Mouse (Mus musculus) neural tube, embryonic 15.5 days (tissue): ENCODE results near the gene Dynll2. TPM values are rescaled to one million over a fixed set of nuclear protein-coding genes. Genes with fewer than 3 reads are reported as not detected.

Experiments
- ATAC-seq: fragments of 200-750 bp; cut with Nextera tagmentation; 2 replicates; pipeline ENCODE4 v1.8.0; 2017; ENCODE audit warnings: mild to moderate bottlenecking, moderate TSS enrichment, moderate library complexity; ENCODE audit not compliant: low FRiP score
- H3K27ac ChIP-seq: fragments of 300-500 bp; sonication (generic); replicated peaks from 2 replicates; pipeline ENCODE4 v1.5.1; 2015; ENCODE audit warnings: mild to moderate bottlenecking, inconsistent platforms
- H3K27me3 ChIP-seq: fragments of 300-500 bp; sonication (generic); replicated peaks from 2 replicates; pipeline ENCODE4 v1.6.1; 2015; ENCODE audit warnings: inconsistent platforms
- H3K36me3 ChIP-seq: fragments of 300-500 bp; sonication (generic); 2 replicates; pipeline ENCODE4 v1.6.1; 2015; ENCODE audit warnings: inconsistent platforms
- H3K4me1 ChIP-seq: fragments of 300-500 bp; sonication (generic); 2 replicates; pipeline ENCODE4 v1.6.1; 2015; ENCODE audit warnings: inconsistent platforms
- H3K4me2 ChIP-seq: fragments of 300-500 bp; sonication (generic); 2 replicates; pipeline ENCODE4 v1.6.1; 2015; ENCODE audit warnings: inconsistent platforms, mild to moderate bottlenecking, moderate library complexity
- H3K4me3 ChIP-seq: fragments of 300-500 bp; sonication (generic); replicated peaks from 2 replicates; pipeline ENCODE4 v1.5.1; 2015; ENCODE audit warnings: mild to moderate bottlenecking, inconsistent platforms
- H3K9ac ChIP-seq: fragments of 300-500 bp; sonication (generic); replicated peaks from 2 replicates; pipeline ENCODE4 v1.6.1; 2015; ENCODE audit warnings: mild to moderate bottlenecking, inconsistent platforms
- H3K9me3 ChIP-seq: fragments of 300-500 bp; sonication (generic); replicated peaks from 2 replicates; pipeline ENCODE4 v1.6.1; 2016; ENCODE audit warnings: inconsistent platforms
- WGBS: fragments of 180-500 bp; shearing (Covaris S2); methylation state at CpG from one replicate; pipeline ENCODE4 v1.1.7; 2015; ENCODE audit warnings: mixed read lengths; 5-methylcytosine and 5-hydroxymethylcytosine counted together
- polyA plus RNA-seq: library from polyadenylated mRNA; unstranded; fragments of >200 nt; fragmentation: Nextera tagmentation; extraction: Ambion mirVana; gene quantifications from 2 replicates; pipeline ENCODE4 v1.2.1, GENCODE M21; 2015

Dynll2 gene
- 57.6 and 76.0 TPM in 2 replicates for polyA plus RNA-seq

GRCm38 (mm10) chr11:87986831-87987793, at the start of gene Dynll2:
TSS of gene Dynll2 (minus strand) at chr11:87987533.
- Histone ChIP-seq H3K36me3 (peaks cover 17% of the 10 kb centered on the region), H3K27ac (peak within 1 kb of the TSS; percentile 97), H3K9ac (peak within 1 kb of the TSS; percentile 98), H3K4me2 (peak within 1 kb of the TSS; percentile 94), H3K4me3 (peak within 1 kb of the TSS; percentile 100), H3K9me3 (no peaks in the 10 kb centered on the region), H3K27me3 (no peaks in the 10 kb centered on the region), H3K4me1 (peaks cover 45% of the 10 kb centered on the region)
- ATAC-seq = peak; percentile 95
- WGBS = under 1% methylated on average over 99 of the region's 107 CpGs

GRCm38 (mm10) chr11:88036761-88037251, 49.5 kb upstream of the Dynll2 start:
- no peak overlapping the region for H3K27ac ChIP-seq
- H3K4me2 ChIP-seq = no peak overlapping the region
- no peak overlapping the region for H3K4me3 ChIP-seq
- no peaks in the 10 kb centered on the region for H3K9me3 ChIP-seq
- no peak overlapping the region for H3K9ac ChIP-seq
- H3K27me3 ChIP-seq = no peaks in the 10 kb centered on the region
- 60% methylated on average over 10 of the region's 10 CpGs for WGBS
- H3K36me3 ChIP-seq = no peaks in the 10 kb centered on the region
- H3K4me1 ChIP-seq = 0 out of 2 replicates have a peak, but pooled peaks cover 3% of the 10 kb centered on the region
- ATAC-seq = no peak

- Histone ChIP-seq H3K4me3 (no peak overlapping the region), H3K36me3 (no peaks in the 10 kb centered on the region), H3K9ac (no peak overlapping the region), H3K4me2 (no peak overlapping the region), H3K9me3 (no peaks in the 10 kb centered on the region), H3K27me3 (no peaks in the 10 kb centered on the region), H3K27ac (no peak overlapping the region), H3K4me1 (0 out of 2 replicates have a peak, but pooled peaks cover 3% of the 10 kb centered on the region)
- 71% methylated on average over 7 of the region's 7 CpGs for WGBS
- ATAC-seq = no peak
Observed at GRCm38 (mm10) chr11:88035970-88036369, 48.6 kb upstream of the Dynll2 start.

GRCm38 (mm10) chr11:88031753-88032152, 44.4 kb upstream of the Dynll2 start:
- Histone ChIP-seq H3K4me1 (peaks cover 11% of the 10 kb centered on the region), H3K36me3 (no peaks in the 10 kb centered on the region), H3K4me2 (no peak overlapping the region), H3K9me3 (no peaks in the 10 kb centered on the region), H3K4me3 (no peak overlapping the region), H3K27me3 (no peaks in the 10 kb centered on the region), H3K27ac (no peak overlapping the region), H3K9ac (no peak overlapping the region)
- 67% methylated on average over 5 of the region's 5 CpGs for WGBS
- no peak for ATAC-seq

GRCm38 (mm10) chr11:88030836-88031235, 43.5 kb upstream of the Dynll2 start:
- no peaks in the 10 kb centered on the region for H3K9me3 ChIP-seq
- 88% methylated on average over 2 of the region's 2 CpGs for WGBS
- no peak overlapping the region for H3K27ac ChIP-seq
- no peaks in the 10 kb centered on the region for H3K36me3 ChIP-seq
- no peak for ATAC-seq
- H3K4me3 ChIP-seq = no peak overlapping the region
- no peaks in the 10 kb centered on the region for H3K27me3 ChIP-seq
- no peak overlapping the region for H3K4me2 ChIP-seq
- no peak overlapping the region for H3K9ac ChIP-seq
- H3K4me1 ChIP-seq = peaks cover 10% of the 10 kb centered on the region

- Histone ChIP-seq H3K9me3 (no peaks in the 10 kb centered on the region), H3K36me3 (no peaks in the 10 kb centered on the region), H3K9ac (no peak overlapping the region), H3K27me3 (no peaks in the 10 kb centered on the region), H3K4me3 (no peak overlapping the region), H3K4me2 (no peak overlapping the region), H3K4me1 (peaks cover 10% of the 10 kb centered on the region), H3K27ac (no peak overlapping the region)
- no peak for ATAC-seq
- 90% methylated on average over 7 of the region's 7 CpGs for WGBS
Observed at GRCm38 (mm10) chr11:88030219-88030618, 42.9 kb upstream of the Dynll2 start.

- no peaks in the 10 kb centered on the region for H3K27me3 ChIP-seq
- H3K27ac ChIP-seq = no peak overlapping the region
- H3K4me1 ChIP-seq = peaks cover 10% of the 10 kb centered on the region
- no peak overlapping the region for H3K9ac ChIP-seq
- WGBS = 11% methylated on average over 16 of the region's 16 CpGs
- H3K4me2 ChIP-seq = 0 out of 2 replicates have a peak overlapping the region, but pooled peaks have one; percentile 5
- H3K4me3 ChIP-seq = no peak overlapping the region
- ATAC-seq = no peak
- no peaks in the 10 kb centered on the region for H3K9me3 ChIP-seq
- no peaks in the 10 kb centered on the region for H3K36me3 ChIP-seq
Observed at GRCm38 (mm10) chr11:88028193-88028684, 40.9 kb upstream of the Dynll2 start.

GRCm38 (mm10) chr11:88027391-88028035, 40.2 kb upstream of the Dynll2 start:
- Histone ChIP-seq H3K9ac (no peak overlapping the region), H3K27me3 (no peaks in the 10 kb centered on the region), H3K36me3 (no peaks in the 10 kb centered on the region), H3K4me2 (no peak overlapping the region), H3K9me3 (no peaks in the 10 kb centered on the region), H3K4me3 (no peak overlapping the region), H3K27ac (no peak overlapping the region), H3K4me1 (peaks cover 10% of the 10 kb centered on the region)
- 39% methylated on average over 9 of the region's 9 CpGs for WGBS
- ATAC-seq = no peak

- Histone ChIP-seq H3K4me3 (no peak overlapping the region), H3K36me3 (no peaks in the 10 kb centered on the region), H3K9ac (no peak overlapping the region), H3K27ac (no peak overlapping the region), H3K4me1 (peaks cover 10% of the 10 kb centered on the region), H3K9me3 (no peaks in the 10 kb centered on the region), H3K4me2 (no peak overlapping the region), H3K27me3 (no peaks in the 10 kb centered on the region)
- ATAC-seq = no peak
- 93% methylated on average over 2 of the region's 2 CpGs for WGBS
Observed at GRCm38 (mm10) chr11:88023933-88024332, 36.6 kb upstream of the Dynll2 start.

GRCm38 (mm10) chr11:88015795-88016194, 28.5 kb upstream of the Dynll2 start:
- Histone ChIP-seq H3K9me3 (no peaks in the 10 kb centered on the region), H3K9ac (no peak overlapping the region), H3K4me3 (no peak overlapping the region), H3K27ac (no peak overlapping the region), H3K36me3 (no peaks in the 10 kb centered on the region), H3K27me3 (no peaks in the 10 kb centered on the region), H3K4me1 (no peaks in the 10 kb centered on the region), H3K4me2 (no peak overlapping the region)
- ATAC-seq = no peak
- WGBS = 78% methylated on average over 6 of the region's 6 CpGs

- Histone ChIP-seq H3K4me2 (no peak overlapping the region), H3K27me3 (no peaks in the 10 kb centered on the region), H3K36me3 (no peaks in the 10 kb centered on the region), H3K4me3 (no peak overlapping the region), H3K9me3 (no peaks in the 10 kb centered on the region), H3K27ac (no peak overlapping the region), H3K4me1 (peaks cover 1% of the 10 kb centered on the region), H3K9ac (no peak overlapping the region)
- 76% methylated on average over 11 of the region's 11 CpGs for WGBS
- no peak for ATAC-seq
Observed at GRCm38 (mm10) chr11:88015161-88015560, 27.8 kb upstream of the Dynll2 start.
